Mouse (Mus musculus) hindbrain, embryonic 16.5 days (tissue): ENCODE data around the gene Macrod1. TPM values are rescaled to one million over a fixed set of nuclear protein-coding genes. Genes with fewer than 3 reads are reported as not detected.

ENCODE experiments used
- ATAC-seq: fragments of 200-750 bp; cut with Nextera tagmentation; 2 replicates; pipeline ENCODE4 v1.8.0; 2017; ENCODE audit warnings: moderate TSS enrichment, moderate library complexity
- H3K27ac ChIP-seq: fragments of 300-500 bp; sonication (generic); 2 replicates; pipeline ENCODE4 v1.5.1; 2014; ENCODE audit warnings: low read depth, mild to moderate bottlenecking, control low read depth, low read length, moderate library complexity
- H3K27me3 ChIP-seq: fragments of 300-500 bp; sonication (generic); replicated peaks from 2 replicates; pipeline ENCODE4 v1.6.1; 2014; ENCODE audit warnings: low read length; ENCODE audit not compliant: control insufficient read depth, insufficient read depth
- H3K36me3 ChIP-seq: fragments of 300-500 bp; sonication (generic); 2 replicates; pipeline ENCODE4 v1.6.1; 2014; ENCODE audit warnings: mild to moderate bottlenecking, low read length, moderate library complexity, mixed read lengths; ENCODE audit not compliant: control insufficient read depth, insufficient read depth
- H3K4me1 ChIP-seq: fragments of 300-500 bp; sonication (generic); 2 replicates; pipeline ENCODE4 v1.6.1; 2014; ENCODE audit warnings: low read depth, low read length; ENCODE audit not compliant: control insufficient read depth, insufficient read depth
- H3K4me2 ChIP-seq: fragments of 300-500 bp; sonication (generic); 2 replicates; pipeline ENCODE4 v1.6.1; 2014; ENCODE audit warnings: mild to moderate bottlenecking, low read length, control low read depth, moderate library complexity
- H3K4me3 ChIP-seq: fragments of 300-500 bp; sonication (generic); 2 replicates; pipeline ENCODE4 v1.5.1; 2014; ENCODE audit warnings: mild to moderate bottlenecking, low read length, control low read depth, moderate library complexity
- H3K9ac ChIP-seq: fragments of 300-500 bp; sonication (generic); 2 replicates; pipeline ENCODE4 v1.6.1; 2014; ENCODE audit warnings: low read depth, mild to moderate bottlenecking, control low read depth, low read length, moderate library complexity
- H3K9me3 ChIP-seq: fragments of 300-500 bp; sonication (generic); 2 replicates; pipeline ENCODE4 v1.6.1; 2014; ENCODE audit warnings: mild to moderate bottlenecking, low read length, moderate library complexity; ENCODE audit not compliant: control insufficient read depth
- WGBS: fragments of 180-500 bp; shearing (Covaris S2); extraction: QIAGEN DNeasy Blood & Tissue Kit; methylation state at CpG from one replicate; pipeline ENCODE4 v1.1.7; 2014; 5-methylcytosine and 5-hydroxymethylcytosine counted together
- polyA plus RNA-seq: library from polyadenylated mRNA; unstranded; fragments of >200 nt; fragmentation: Nextera tagmentation; extraction: Ambion mirVana; gene quantifications from 2 replicates; pipeline ENCODE4 v1.2.1, GENCODE M21; 2015

Gene Macrod1
- polyA plus RNA-seq, 1 experiment from 2014 or later = 6.3 TPM

DNA sequence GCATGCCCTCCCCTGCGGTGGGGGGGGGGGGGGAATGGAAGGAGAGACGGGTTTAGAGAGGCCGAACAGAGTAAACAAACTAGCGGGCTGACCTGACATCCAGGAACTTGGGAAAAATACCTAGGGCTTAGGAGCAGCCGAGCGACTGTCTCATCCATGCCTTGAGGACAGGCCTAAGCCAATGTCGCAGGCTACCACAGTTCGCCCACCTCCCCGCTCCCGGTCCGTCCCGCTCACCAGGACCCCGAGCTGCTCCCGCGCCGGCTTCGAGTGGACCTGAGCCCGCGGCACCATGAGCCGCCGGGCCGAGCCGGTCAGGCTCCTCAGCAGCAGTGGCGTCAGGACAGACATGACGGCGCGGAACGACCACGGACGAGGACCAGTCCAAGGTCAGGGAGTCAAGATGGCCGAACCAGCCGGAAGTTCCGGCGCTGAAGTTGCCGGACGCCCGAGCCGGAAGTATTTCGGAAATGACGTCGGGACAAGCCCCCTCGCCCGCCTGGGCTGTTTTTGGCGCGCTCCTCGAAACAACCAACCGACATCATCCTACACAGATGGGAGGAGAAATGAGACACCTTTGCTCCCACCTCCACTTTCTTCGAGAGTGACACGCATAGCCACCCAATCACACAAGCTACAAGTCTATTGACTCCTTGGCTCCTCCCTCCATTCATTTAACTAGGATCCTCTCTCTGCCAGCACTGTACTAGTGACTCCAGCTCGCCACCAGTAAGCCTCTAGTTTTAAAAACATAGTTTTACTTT is 160.7 kb downstream of the Macrod1 start, which contains the start of gene Cox8a:
Gene Cox8a (minus strand): TSS at position 455 of the 764 bp plus-strand sequence.
- ATAC-seq = peak; percentile 98
- Histone ChIP-seq H3K9me3 (no peaks in the 10 kb centered on the region), H3K4me3 (peak within 1 kb of the TSS; percentile 90), H3K27me3 (no peaks in the 10 kb centered on the region), H3K4me1 (peaks cover 29% of the 10 kb centered on the region), H3K27ac (peak within 1 kb of the TSS; percentile 95), H3K9ac (peak within 1 kb of the TSS; percentile 88), H3K36me3 (peaks cover 11% of the 10 kb centered on the region), H3K4me2 (peak within 1 kb of the TSS; percentile 84)
- WGBS = under 1% methylated on average over 50 of the region's 50 CpGs

DNA sequence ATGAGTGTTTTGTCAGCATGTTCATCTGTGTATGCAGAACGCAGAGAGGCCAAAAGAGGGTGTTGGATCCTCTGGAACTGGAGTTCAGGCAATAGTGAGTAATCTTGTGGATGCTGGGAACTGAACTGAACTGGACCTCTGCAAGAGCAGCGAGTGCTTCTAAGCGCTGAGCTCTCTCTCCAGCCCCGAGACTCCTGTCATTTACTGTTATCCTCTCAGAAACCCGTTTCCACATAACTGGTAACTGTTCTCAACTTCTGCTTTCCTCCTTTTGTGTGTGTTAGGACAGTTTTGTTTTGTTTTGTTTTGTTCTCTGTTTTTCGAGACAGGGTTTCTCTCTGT is 161.3 kb downstream of the Macrod1 start:
- Histone ChIP-seq H3K4me3 (peak overlapping the region; percentile 90), H3K4me1 (peaks cover 29% of the 10 kb centered on the region), H3K9ac (no peak overlapping the region), H3K27ac (no peak overlapping the region), H3K4me2 (peak overlapping the region; percentile 57), H3K27me3 (no peaks in the 10 kb centered on the region), H3K9me3 (no peaks in the 10 kb centered on the region), H3K36me3 (peaks cover 11% of the 10 kb centered on the region)
- ATAC-seq = peak; percentile 19; the same call in 1 of the 2 replicates
- WGBS = 9% methylated on average over 6 of the region's 6 CpGs

DNA sequence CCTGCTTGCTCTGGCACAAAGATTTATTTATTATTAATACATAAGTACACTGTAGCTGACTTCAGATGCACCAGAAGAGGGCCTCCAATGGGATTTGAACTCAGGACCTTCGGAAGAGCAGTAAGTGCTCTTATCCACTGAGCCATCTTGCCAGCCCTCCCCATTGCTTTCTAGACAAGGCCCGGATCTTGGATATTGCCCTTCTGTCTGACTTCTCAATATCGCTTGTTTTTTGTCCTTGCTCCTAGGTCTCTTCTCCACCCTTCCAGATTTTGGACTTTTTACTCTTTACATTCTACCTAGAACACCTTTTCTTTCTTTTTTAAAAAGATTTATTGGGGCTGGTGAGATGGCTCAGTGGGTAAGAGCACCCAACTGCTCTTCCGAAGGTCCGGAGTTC is 162.1 kb downstream of the Macrod1 start:
- Histone ChIP-seq H3K4me2 (no peak overlapping the region), H3K4me1 (peaks cover 29% of the 10 kb centered on the region), H3K27ac (no peak overlapping the region), H3K9me3 (no peaks in the 10 kb centered on the region), H3K27me3 (no peaks in the 10 kb centered on the region), H3K4me3 (no peak overlapping the region), H3K36me3 (peaks cover 11% of the 10 kb centered on the region), H3K9ac (no peak overlapping the region)
- 96% methylated on average over 5 of the region's 5 CpGs for WGBS
- ATAC-seq = no peak

DNA sequence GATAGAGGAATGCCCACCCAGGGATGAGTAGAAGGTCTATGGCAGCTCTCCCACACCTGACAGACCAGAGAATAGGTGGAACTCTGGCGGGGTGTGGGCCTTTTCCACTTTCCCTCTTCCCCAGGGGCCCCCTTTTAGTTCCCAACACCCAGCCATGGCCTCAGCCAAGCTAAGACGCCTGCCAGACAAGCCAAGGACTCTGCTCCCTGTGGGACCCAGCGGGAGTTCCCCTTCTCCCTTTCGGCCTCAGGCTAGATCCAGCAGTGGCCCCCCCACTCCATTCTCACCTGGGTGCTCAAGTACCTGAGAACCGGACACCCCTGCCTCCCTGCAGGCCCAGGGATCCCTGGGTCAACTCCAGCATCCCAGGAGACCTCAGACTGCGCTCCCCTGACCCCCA is 165.6 kb downstream of the Macrod1 start:
- no peak overlapping the region for H3K4me3 ChIP-seq
- no peaks in the 10 kb centered on the region for H3K9me3 ChIP-seq
- H3K27ac ChIP-seq = no peak overlapping the region
- WGBS = 91% methylated on average over 6 of the region's 6 CpGs
- peaks cover 2% of the 10 kb centered on the region for H3K4me1 ChIP-seq
- H3K36me3 ChIP-seq = peaks cover 7% of the 10 kb centered on the region
- no peak overlapping the region for H3K4me2 ChIP-seq
- no peaks in the 10 kb centered on the region for H3K27me3 ChIP-seq
- ATAC-seq = no peak
- no peak overlapping the region for H3K9ac ChIP-seq

DNA sequence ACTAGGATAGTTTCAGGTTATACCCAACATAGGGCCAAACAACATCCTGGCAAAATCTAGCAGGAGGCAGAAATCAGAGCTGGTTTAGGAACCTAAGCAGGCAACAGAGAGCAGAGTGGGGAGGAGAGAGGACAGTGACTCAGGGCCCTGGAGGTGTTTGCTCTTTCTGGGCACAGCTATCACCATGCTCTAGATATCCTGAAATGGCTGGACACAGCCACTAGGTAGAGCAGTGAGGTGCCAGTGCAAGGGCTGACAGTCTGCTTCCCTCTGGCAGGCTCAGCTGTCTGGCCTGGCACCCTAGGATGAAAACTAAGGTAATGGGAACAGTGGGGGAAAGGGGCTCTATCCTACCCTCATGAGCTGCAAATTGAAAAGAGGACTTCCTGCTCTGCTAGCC is 166.9 kb downstream of the Macrod1 start:
- Histone ChIP-seq H3K27ac (no peak overlapping the region), H3K27me3 (no peaks in the 10 kb centered on the region), H3K36me3 (peaks cover 14% of the 10 kb centered on the region), H3K4me2 (no peak overlapping the region), H3K4me1 (no peaks in the 10 kb centered on the region), H3K9me3 (no peaks in the 10 kb centered on the region), H3K9ac (no peak overlapping the region), H3K4me3 (no peak overlapping the region)
- ATAC-seq = no peak

DNA sequence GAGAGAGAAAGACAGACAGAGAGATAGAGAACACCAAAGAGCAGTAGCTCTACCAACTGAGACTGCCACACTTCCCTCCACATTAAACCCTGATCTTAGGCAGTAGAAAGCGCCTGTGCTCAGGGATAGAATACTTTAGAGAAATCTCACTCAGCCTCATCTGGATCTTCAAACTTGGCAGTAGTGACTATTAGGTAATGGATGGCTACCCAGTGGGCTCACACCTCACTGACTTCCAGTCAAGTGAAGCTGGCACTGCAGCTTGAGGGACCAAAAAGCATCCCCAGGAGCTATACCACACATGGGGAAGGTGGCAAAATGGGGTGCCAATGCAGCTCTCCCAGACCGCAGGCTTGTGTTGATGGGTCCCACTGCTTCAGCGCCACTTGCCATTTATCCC is 167.6 kb downstream of the Macrod1 start:
- H3K36me3 ChIP-seq = peaks cover 18% of the 10 kb centered on the region
- H3K9me3 ChIP-seq = no peaks in the 10 kb centered on the region
- no peak for ATAC-seq
- WGBS = 91% methylated on average over 3 of the region's 3 CpGs
- no peak overlapping the region for H3K27ac ChIP-seq
- H3K9ac ChIP-seq = no peak overlapping the region
- H3K4me3 ChIP-seq = no peak overlapping the region
- H3K27me3 ChIP-seq = no peaks in the 10 kb centered on the region
- no peaks in the 10 kb centered on the region for H3K4me1 ChIP-seq
- no peak overlapping the region for H3K4me2 ChIP-seq

DNA sequence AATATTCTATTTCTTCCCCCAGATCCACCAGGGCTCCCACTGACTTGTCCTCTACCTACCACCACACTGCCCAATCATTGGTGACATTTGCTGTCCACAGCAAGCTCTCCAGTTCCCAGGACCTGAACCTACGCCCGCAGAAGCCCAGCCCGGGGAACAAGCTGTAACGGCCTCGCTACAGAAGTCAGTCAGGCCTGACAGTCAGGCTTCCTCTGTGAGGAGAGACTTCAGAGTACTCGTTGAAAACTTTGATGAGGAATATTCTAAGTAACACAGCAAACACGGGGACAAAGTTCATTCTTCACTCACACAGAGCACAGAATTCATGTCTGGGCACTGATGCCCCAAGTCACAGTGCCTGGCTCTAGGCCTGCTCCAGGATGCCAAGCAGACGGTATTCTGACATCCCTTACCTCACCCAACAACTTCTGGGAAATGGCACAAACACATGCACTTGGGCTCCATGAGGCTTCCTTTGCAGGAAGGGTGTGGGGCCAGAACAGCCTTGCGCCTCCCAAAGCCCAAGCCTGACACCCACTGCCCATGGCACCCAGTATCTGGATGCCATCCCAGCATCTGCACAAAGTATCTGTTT is 168.6 kb downstream of the Macrod1 start:
- ATAC-seq = no peak
- 86% methylated on average over 9 of the region's 9 CpGs for WGBS
- H3K9ac ChIP-seq = no peak overlapping the region

DNA sequence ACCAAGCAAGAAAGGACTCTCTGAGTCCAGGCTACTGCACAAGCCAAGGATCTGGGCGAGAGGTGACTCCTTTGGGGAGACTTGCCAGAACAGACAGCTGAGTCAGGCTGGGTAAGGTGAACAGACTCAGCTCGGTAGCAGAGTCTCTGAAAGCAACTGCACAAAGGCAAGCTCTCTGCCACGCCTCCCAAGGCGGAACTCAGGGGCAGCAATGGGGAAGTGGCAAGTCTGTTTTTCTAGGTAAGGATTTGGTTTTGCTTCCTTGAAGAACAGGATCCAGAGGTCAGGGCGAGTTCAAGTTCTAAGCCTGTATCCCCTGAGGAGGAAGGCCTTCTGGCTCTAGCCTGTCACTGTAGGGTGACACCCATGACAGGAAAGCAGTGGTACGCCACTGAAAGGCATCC is 169.9 kb downstream of the Macrod1 start:
- H3K27ac ChIP-seq = no peak overlapping the region
- no peak for ATAC-seq
- H3K4me2 ChIP-seq = no peak overlapping the region
- H3K36me3 ChIP-seq = peaks cover 26% of the 10 kb centered on the region
- H3K4me1 ChIP-seq = no peaks in the 10 kb centered on the region
- H3K9ac ChIP-seq = no peak overlapping the region
- no peak overlapping the region for H3K4me3 ChIP-seq
- H3K9me3 ChIP-seq = no peaks in the 10 kb centered on the region
- no peaks in the 10 kb centered on the region for H3K27me3 ChIP-seq
- 74% methylated on average over 6 of the region's 6 CpGs for WGBS

More for the DNA sequence above, 168.6 kb downstream of the Macrod1 start:
- no peak overlapping the region for H3K4me2 ChIP-seq
- peaks cover 26% of the 10 kb centered on the region for H3K36me3 ChIP-seq
- H3K4me3 ChIP-seq = no peak overlapping the region
- no peaks in the 10 kb centered on the region for H3K9me3 ChIP-seq
- no peaks in the 10 kb centered on the region for H3K4me1 ChIP-seq
- H3K27me3 ChIP-seq = no peaks in the 10 kb centered on the region
- H3K27ac ChIP-seq = no peak overlapping the region

DNA sequence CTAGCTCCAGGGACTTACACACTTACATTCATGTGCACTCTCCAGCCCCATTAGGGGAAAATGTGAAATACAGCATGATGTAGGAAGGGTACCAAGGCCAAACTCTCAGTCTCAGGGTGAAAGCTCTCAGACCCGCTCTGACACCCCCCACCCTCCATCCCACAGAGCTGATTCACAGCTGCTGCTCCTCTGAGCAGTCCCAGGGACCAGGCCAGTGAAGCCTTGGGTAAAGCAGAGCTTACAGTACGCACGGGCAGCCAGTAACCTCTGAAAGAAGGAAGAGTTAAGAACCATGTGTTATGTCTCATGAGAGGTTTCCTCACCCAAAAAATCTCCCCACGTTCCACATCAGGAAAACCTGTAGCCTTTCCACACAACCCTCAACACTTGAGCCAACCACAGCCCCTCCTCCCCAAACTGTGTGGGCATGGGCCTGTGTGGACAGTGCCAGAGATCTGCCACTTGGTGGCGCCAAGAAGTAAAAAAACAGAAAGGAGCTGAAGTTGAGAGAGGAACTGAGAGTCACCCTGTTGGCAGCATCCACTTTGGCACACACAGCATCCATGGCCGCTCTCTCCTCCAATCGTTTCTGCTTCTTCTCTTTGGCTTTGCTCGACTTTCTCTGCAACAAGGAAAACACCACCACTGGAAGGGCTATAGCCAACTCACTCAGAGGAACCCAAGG is 178.1 kb downstream of the Macrod1 start:
- Histone ChIP-seq H3K27ac (no peak overlapping the region), H3K9ac (no peak overlapping the region), H3K4me2 (no peak overlapping the region), H3K4me1 (peaks cover 6% of the 10 kb centered on the region), H3K9me3 (no peaks in the 10 kb centered on the region), H3K27me3 (no peaks in the 10 kb centered on the region), H3K36me3 (peaks cover 11% of the 10 kb centered on the region), H3K4me3 (no peak overlapping the region)
- 49% methylated on average over 8 of the region's 8 CpGs for WGBS
- peak; percentile 91 for ATAC-seq
